Mouse (Mus musculus): ENCODE measurements around the gene Gm815. TPM values are rescaled to one million over a fixed set of nuclear protein-coding genes. Genes with fewer than 3 reads are reported as not detected.

Gene Gm815
- polyA plus RNA-seq, 1 experiment from 2014 or later, result not detected

GRCm38 (mm10) chr19:26892861-26893260, 7.2 kb downstream of the Gm815 start:
- no peaks in the 10 kb centered on the region for H3K27me3 ChIP-seq (ENCODE audit: control insufficient read depth, insufficient read depth, low read length)
- no peak for ATAC-seq (ENCODE audit: insufficient read depth, low FRiP score)
- no peaks in the 10 kb centered on the region for H3K9me3 ChIP-seq (replicated peaks; ENCODE audit: control insufficient read depth, low read length)
- H3K4me3 ChIP-seq (replicated peaks; ENCODE audit: low read length), result no peak overlapping the region
- 65% methylated on average over 5 of the region's 5 CpGs for WGBS
- H3K4me1 ChIP-seq (ENCODE audit: control insufficient read depth, insufficient read depth, low read length), result 0 out of 2 replicates have a peak, but pooled peaks cover 6% of the 10 kb centered on the region
- no peak overlapping the region for H3K9ac ChIP-seq (ENCODE audit: low read length)
- H3K4me2 ChIP-seq (ENCODE audit: low read depth, low read length), result no peak overlapping the region
- H3K36me3 ChIP-seq (ENCODE audit: control insufficient read depth, insufficient read depth, low read length), result no peaks in the 10 kb centered on the region
- no peak overlapping the region for H3K27ac ChIP-seq (ENCODE audit: low read length)

- Histone ChIP-seq H3K36me3 (ENCODE audit: control insufficient read depth, insufficient read depth, low read length) (no peaks in the 10 kb centered on the region), H3K4me2 (ENCODE audit: low read depth, low read length) (no peak overlapping the region), H3K9me3 (replicated peaks; ENCODE audit: control insufficient read depth, low read length) (no peaks in the 10 kb centered on the region), H3K27me3 (ENCODE audit: control insufficient read depth, insufficient read depth, low read length) (no peaks in the 10 kb centered on the region), H3K4me1 (ENCODE audit: control insufficient read depth, insufficient read depth, low read length) (no peaks in the 10 kb centered on the region), H3K9ac (ENCODE audit: low read length) (no peak overlapping the region), H3K4me3 (replicated peaks; ENCODE audit: low read length) (no peak overlapping the region), H3K27ac (ENCODE audit: low read length) (no peak overlapping the region)
- no peak for ATAC-seq (ENCODE audit: insufficient read depth, low FRiP score)
- WGBS, result 46% methylated on average over 4 of the region's 4 CpGs
These were observed 16.5 kb downstream of the Gm815 start for GRCm38 (mm10) chr19:26902162-26902561.

GRCm38 (mm10) chr19:26914245-26914644, 28.6 kb downstream of the Gm815 start:
- Histone ChIP-seq H3K36me3 (ENCODE audit: control insufficient read depth, insufficient read depth, low read length) (no peaks in the 10 kb centered on the region), H3K27ac (ENCODE audit: low read length) (no peak overlapping the region), H3K9ac (ENCODE audit: low read length) (no peak overlapping the region), H3K4me1 (ENCODE audit: control insufficient read depth, insufficient read depth, low read length) (no peaks in the 10 kb centered on the region), H3K9me3 (replicated peaks; ENCODE audit: control insufficient read depth, low read length) (no peaks in the 10 kb centered on the region), H3K4me3 (replicated peaks; ENCODE audit: low read length) (no peak overlapping the region), H3K4me2 (ENCODE audit: low read depth, low read length) (no peak overlapping the region), H3K27me3 (ENCODE audit: control insufficient read depth, insufficient read depth, low read length) (no peaks in the 10 kb centered on the region)
- 59% methylated on average over 1 of the region's 1 CpGs for WGBS
- ATAC-seq (ENCODE audit: insufficient read depth, low FRiP score), result no peak

- H3K4me3 ChIP-seq (replicated peaks; ENCODE audit: low read length), result no peak overlapping the region
- no peaks in the 10 kb centered on the region for H3K4me1 ChIP-seq (ENCODE audit: control insufficient read depth, insufficient read depth, low read length)
- H3K9ac ChIP-seq (ENCODE audit: low read length), result no peak overlapping the region
- H3K27ac ChIP-seq (ENCODE audit: low read length), result no peak overlapping the region
- 57% methylated on average over 2 of the region's 2 CpGs for WGBS
- H3K4me2 ChIP-seq (ENCODE audit: low read depth, low read length), result no peak overlapping the region
- no peak for ATAC-seq (ENCODE audit: insufficient read depth, low FRiP score)
- H3K27me3 ChIP-seq (ENCODE audit: control insufficient read depth, insufficient read depth, low read length), result no peaks in the 10 kb centered on the region
- H3K36me3 ChIP-seq (ENCODE audit: control insufficient read depth, insufficient read depth, low read length), result no peaks in the 10 kb centered on the region
- no peaks in the 10 kb centered on the region for H3K9me3 ChIP-seq (replicated peaks; ENCODE audit: control insufficient read depth, low read length)
These were observed 35.1 kb downstream of the Gm815 start for GRCm38 (mm10) chr19:26920816-26921215.

GRCm38 (mm10) chr19:26930295-26931283, 44.9 kb downstream of the Gm815 start:
- Histone ChIP-seq H3K4me2 (ENCODE audit: low read depth, low read length) (no peak overlapping the region), H3K4me1 (ENCODE audit: control insufficient read depth, insufficient read depth, low read length) (no peaks in the 10 kb centered on the region), H3K36me3 (ENCODE audit: control insufficient read depth, insufficient read depth, low read length) (no peaks in the 10 kb centered on the region), H3K9me3 (replicated peaks; ENCODE audit: control insufficient read depth, low read length) (no peaks in the 10 kb centered on the region), H3K27ac (ENCODE audit: low read length) (no peak overlapping the region), H3K4me3 (replicated peaks; ENCODE audit: low read length) (no peak overlapping the region), H3K9ac (ENCODE audit: low read length) (no peak overlapping the region), H3K27me3 (ENCODE audit: control insufficient read depth, insufficient read depth, low read length) (no peaks in the 10 kb centered on the region)
- WGBS, result 41% methylated on average over 6 of the region's 6 CpGs
- no peak for ATAC-seq (ENCODE audit: insufficient read depth, low FRiP score)

GRCm38 (mm10) chr19:26934186-26934585, 48.5 kb downstream of the Gm815 start:
- Histone ChIP-seq H3K4me2 (ENCODE audit: low read depth, low read length) (no peak overlapping the region), H3K4me3 (replicated peaks; ENCODE audit: low read length) (no peak overlapping the region), H3K9me3 (replicated peaks; ENCODE audit: control insufficient read depth, low read length) (no peaks in the 10 kb centered on the region), H3K27ac (ENCODE audit: low read length) (no peak overlapping the region), H3K9ac (ENCODE audit: low read length) (no peak overlapping the region), H3K27me3 (ENCODE audit: control insufficient read depth, insufficient read depth, low read length) (no peaks in the 10 kb centered on the region), H3K4me1 (ENCODE audit: control insufficient read depth, insufficient read depth, low read length) (no peaks in the 10 kb centered on the region), H3K36me3 (ENCODE audit: control insufficient read depth, insufficient read depth, low read length) (no peaks in the 10 kb centered on the region)
- 72% methylated on average over 2 of the region's 2 CpGs for WGBS
- no peak for ATAC-seq (ENCODE audit: insufficient read depth, low FRiP score)
